Mouse (Mus musculus): ENCODE data around the gene Abhd17c.

DNA sequence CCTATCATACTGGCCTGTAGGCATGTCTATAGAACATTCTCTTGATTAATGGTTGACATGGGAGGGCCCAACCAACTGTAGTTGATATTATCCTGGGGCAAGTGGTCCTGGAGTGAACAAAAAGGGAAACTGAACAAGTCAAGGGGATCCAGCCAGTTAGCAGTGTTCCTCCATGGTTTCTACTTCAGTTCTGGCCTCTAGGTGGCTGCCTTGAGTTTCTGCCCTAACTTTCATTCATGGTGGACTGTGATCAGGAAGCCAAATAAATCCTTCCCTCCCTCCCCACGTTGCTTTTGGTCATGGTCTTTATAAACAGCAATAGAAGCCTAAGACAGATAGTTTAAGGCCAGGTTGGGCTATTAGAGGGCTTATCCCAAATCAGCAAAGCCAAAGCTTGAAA lies 61.9 kb downstream of the Abhd17c start:
- TF ChIP-seq POLR2A (IDR thresholded peaks at IDR 0.05; ENCODE audit: insufficient read depth, low read length), result no peak
- TF ChIP-seq CTCF (IDR thresholded peaks at IDR 0.05; ENCODE audit: low read depth, low read length), result peak; percentile 7
- no peak for TF ChIP-seq EP300 (IDR thresholded peaks at IDR 0.05; ENCODE audit: insufficient read depth, low read depth, low read length)

Measured in ES-Bruce4 (cell line).